Mouse (Mus musculus): Measurements from ENCODE around the gene Nudt13.

- TF ChIP-seq GATA1 (IDR thresholded peaks at IDR 0.05; ENCODE audit: low read length) (no peak), TAL1 (IDR thresholded peaks at IDR 0.05; ENCODE audit: low read length) (no peak)
These were observed 25.3 kb upstream of the Nudt13 start, which contains the start of gene Kcnk16 for GRCm38 (mm10) chr14:20269082-20269809.
